Mouse (Mus musculus) midbrain, embryonic 13.5 days (tissue): Measurements from ENCODE around the gene Aldh16a1. TPM values are rescaled to one million over a fixed set of nuclear protein-coding genes. Genes with fewer than 3 reads are reported as not detected.
"Not testable (repeated sequence)": the region's sequence is repeated elsewhere in the genome, so short reads cannot be mapped to it uniquely, and the experiment has no call there.

ENCODE experiments used
- ATAC-seq: fragments of 200-750 bp; cut with Nextera tagmentation; 2 replicates; pipeline ENCODE4 v1.8.0; 2017; ENCODE audit warnings: mild to moderate bottlenecking, moderate TSS enrichment, moderate library complexity
- H3K27ac ChIP-seq: fragments of 300-500 bp; sonication (generic); 2 replicates; pipeline ENCODE4 v1.5.1; 2015; ENCODE audit warnings: inconsistent platforms, mild to moderate bottlenecking, moderate library complexity
- H3K27me3 ChIP-seq: fragments of 300-500 bp; sonication (generic); 2 replicates; pipeline ENCODE4 v1.6.1; 2015; ENCODE audit warnings: mild to moderate bottlenecking, inconsistent platforms
- H3K36me3 ChIP-seq: fragments of 300-500 bp; sonication (generic); 2 replicates; pipeline ENCODE4 v1.6.1; 2015; ENCODE audit warnings: mild to moderate bottlenecking, inconsistent platforms
- H3K4me1 ChIP-seq: fragments of 300-500 bp; sonication (generic); replicated peaks from 2 replicates; pipeline ENCODE4 v1.6.1; 2015; ENCODE audit warnings: inconsistent platforms
- H3K4me2 ChIP-seq: fragments of 300-500 bp; sonication (generic); replicated peaks from 2 replicates; pipeline ENCODE4 v1.6.1; 2015; ENCODE audit warnings: moderate library complexity, mild to moderate bottlenecking, inconsistent platforms
- H3K4me3 ChIP-seq: fragments of 300-500 bp; sonication (generic); replicated peaks from 2 replicates; pipeline ENCODE4 v1.5.1; 2015; ENCODE audit warnings: mild to moderate bottlenecking, inconsistent platforms
- H3K9ac ChIP-seq: fragments of 300-500 bp; sonication (generic); replicated peaks from 2 replicates; pipeline ENCODE4 v1.6.1; 2015; ENCODE audit warnings: mild to moderate bottlenecking, inconsistent platforms
- H3K9me3 ChIP-seq: fragments of 300-500 bp; sonication (generic); 2 replicates; pipeline ENCODE4 v1.6.1; 2016; ENCODE audit warnings: mild to moderate bottlenecking, inconsistent platforms
- WGBS: fragments of 180-500 bp; shearing (Covaris S2); methylation state at CpG from one replicate; pipeline ENCODE4 v1.1.7; 2015; 5-methylcytosine and 5-hydroxymethylcytosine counted together
- polyA plus RNA-seq: library from polyadenylated mRNA; unstranded; fragments of >200 nt; fragmentation: Nextera tagmentation; extraction: Ambion mirVana; gene quantifications from 2 replicates; pipeline ENCODE4 v1.2.1, GENCODE M21; 2015

The Aldh16a1 gene
- polyA plus RNA-seq, 1 experiment from 2014 or later: 27.2 TPM

- Histone ChIP-seq H3K4me1 (peaks cover 41% of the 10 kb centered on the region), H3K9me3 (no peaks in the 10 kb centered on the region), H3K27me3 (no peaks in the 10 kb centered on the region), H3K4me3 (no peak overlapping the region), H3K27ac (no peak overlapping the region), H3K4me2 (no peak overlapping the region), H3K36me3 (peaks cover 73% of the 10 kb centered on the region), H3K9ac (peak overlapping the region; percentile 49)
- WGBS: 82% methylated on average over 8 of the region's 8 CpGs
- no peak for ATAC-seq
These were observed 33.0 kb downstream of the Aldh16a1 start for GRCm38 (mm10) chr7:45121404-45121803.

DNA sequence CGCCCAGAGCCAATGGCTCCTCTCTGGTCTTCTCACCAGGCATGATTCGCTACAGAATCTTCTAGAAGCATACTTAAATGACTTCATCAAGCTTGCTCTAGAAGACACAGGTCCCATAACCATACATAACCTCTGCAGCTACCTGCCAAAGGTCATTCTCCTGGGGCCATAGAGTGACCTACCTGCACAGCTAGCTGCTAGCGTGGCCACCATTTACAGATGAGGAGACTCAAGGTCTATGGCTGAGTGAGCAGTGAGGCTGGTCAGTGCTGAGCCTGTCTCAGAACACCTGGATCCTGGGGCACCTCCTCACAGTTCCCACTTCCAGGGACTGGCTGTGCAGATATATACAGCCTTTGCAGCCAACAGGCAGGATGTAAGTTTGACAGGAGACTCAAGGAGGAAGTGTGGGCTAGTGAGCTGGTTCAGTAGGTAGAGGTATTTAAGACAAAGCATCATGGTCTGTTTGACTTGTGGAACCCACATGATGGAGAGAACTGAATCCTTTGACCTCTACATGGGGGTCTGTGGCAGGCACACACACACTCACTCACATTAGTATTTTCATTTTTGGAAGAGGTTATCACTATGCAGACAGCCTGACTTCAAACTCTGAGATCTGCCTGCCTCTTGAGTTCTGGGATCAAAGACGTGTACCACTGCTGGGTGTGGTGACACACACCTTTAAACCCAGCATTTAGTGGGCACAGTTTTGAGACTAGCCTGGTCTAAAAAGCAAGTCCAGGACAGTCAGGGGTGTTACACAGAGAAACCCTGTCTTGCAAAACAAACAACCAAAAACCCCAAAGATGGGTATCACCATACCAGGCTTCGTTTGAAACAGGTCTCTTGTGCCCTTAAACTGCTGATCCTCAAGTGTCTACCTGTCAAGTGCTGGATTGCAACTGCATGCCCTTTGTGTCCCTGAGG lies 34.3 kb downstream of the Aldh16a1 start:
- H3K4me2 ChIP-seq: no peak overlapping the region
- peaks cover 59% of the 10 kb centered on the region for H3K36me3 ChIP-seq
- no peaks in the 10 kb centered on the region for H3K9me3 ChIP-seq
- H3K27me3 ChIP-seq: no peaks in the 10 kb centered on the region
- peaks cover 28% of the 10 kb centered on the region for H3K4me1 ChIP-seq
- no peak overlapping the region; the same call in 1 of the 2 replicates for H3K4me3 ChIP-seq
- ATAC-seq: no peak
- 85% methylated on average over 5 of the region's 5 CpGs for WGBS
- H3K27ac ChIP-seq: no peak overlapping the region
- H3K9ac ChIP-seq: 0 out of 2 replicates have a peak overlapping the region, but pooled peaks have one; percentile 23

DNA sequence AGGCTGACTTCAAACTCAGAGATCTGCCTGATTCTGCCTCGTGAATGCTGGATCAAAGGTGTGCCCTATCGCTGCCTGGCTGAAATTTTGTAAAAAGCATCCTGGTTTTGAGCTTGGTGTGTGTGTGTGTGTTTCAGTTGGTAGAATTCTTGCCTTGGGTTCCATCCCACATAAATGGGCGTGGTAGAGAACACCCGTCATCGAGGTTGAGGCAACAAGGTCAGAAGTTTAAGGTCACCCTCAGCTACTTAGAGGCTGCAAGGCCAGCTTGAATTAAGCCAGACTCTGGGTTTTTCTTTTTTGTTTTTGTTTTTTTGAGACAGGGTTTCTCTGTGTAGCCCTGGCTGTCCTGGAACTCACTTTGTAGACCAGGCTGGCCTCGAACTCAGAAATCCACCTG lies 36.0 kb downstream of the Aldh16a1 start:
- H3K27me3 ChIP-seq: no peaks in the 10 kb centered on the region
- 95% methylated on average over 6 of the region's 6 CpGs for WGBS
- ATAC-seq: no peak

GRCm38 (mm10) chr7:45117566-45117965 lies 36.8 kb downstream of the Aldh16a1 start:
- peaks cover 50% of the 10 kb centered on the region for H3K36me3 ChIP-seq
- no peak overlapping the region for H3K27ac ChIP-seq

More for the DNA sequence above, 36.0 kb downstream of the Aldh16a1 start:
- H3K4me3 ChIP-seq: no peak overlapping the region
- no peaks in the 10 kb centered on the region for H3K9me3 ChIP-seq
- H3K9ac ChIP-seq: no peak overlapping the region
- H3K36me3 ChIP-seq: peaks cover 57% of the 10 kb centered on the region
- H3K27ac ChIP-seq: no peak overlapping the region
- peaks cover 21% of the 10 kb centered on the region for H3K4me1 ChIP-seq
- H3K4me2 ChIP-seq: no peak overlapping the region

GRCm38 (mm10) chr7:45113476-45113875 lies 40.9 kb downstream of the Aldh16a1 start:
- Histone ChIP-seq H3K27me3 (no peaks in the 10 kb centered on the region), H3K27ac (no peak overlapping the region), H3K9ac (no peak overlapping the region), H3K4me2 (no peak overlapping the region), H3K36me3 (peaks cover 12% of the 10 kb centered on the region), H3K9me3 (no peaks in the 10 kb centered on the region), H3K4me3 (no peak overlapping the region), H3K4me1 (no peaks in the 10 kb centered on the region)
- WGBS: 88% methylated on average over 2 of the region's 2 CpGs
- no peak for ATAC-seq

More at GRCm38 (mm10) chr7:45117566-45117965, 36.8 kb downstream of the Aldh16a1 start:
- ATAC-seq: no peak
- H3K9ac ChIP-seq: no peak overlapping the region
- H3K27me3 ChIP-seq: no peaks in the 10 kb centered on the region
- H3K9me3 ChIP-seq: no peaks in the 10 kb centered on the region
- H3K4me2 ChIP-seq: no peak overlapping the region
- H3K4me3 ChIP-seq: no peak overlapping the region
- H3K4me1 ChIP-seq: peaks cover 13% of the 10 kb centered on the region
- WGBS: 80% methylated on average over 8 of the region's 8 CpGs

DNA sequence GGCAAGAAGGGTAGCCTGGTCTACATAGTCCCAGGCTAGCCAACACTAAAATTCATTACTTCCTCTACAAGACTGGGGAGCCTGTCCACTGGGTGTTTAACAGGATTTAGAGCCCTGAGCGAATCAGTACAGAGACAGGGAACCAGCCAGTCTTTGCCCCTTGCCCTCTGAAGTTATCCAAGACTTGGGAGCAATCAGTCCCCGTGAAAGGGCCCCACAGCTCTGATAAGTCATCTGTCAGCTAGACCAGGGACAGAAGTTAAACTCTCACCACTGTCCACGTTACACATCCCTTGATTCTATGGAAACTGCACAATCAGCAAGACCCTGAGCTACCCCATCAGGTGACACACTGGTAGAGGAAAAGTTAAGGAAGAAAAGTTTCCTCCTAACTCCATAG lies 41.9 kb downstream of the Aldh16a1 start:
- no peak overlapping the region for H3K27ac ChIP-seq
- WGBS: 73% methylated on average over 3 of the region's 3 CpGs
- H3K4me3 ChIP-seq: no peak overlapping the region
- H3K4me1 ChIP-seq: no peaks in the 10 kb centered on the region
- no peaks in the 10 kb centered on the region for H3K9me3 ChIP-seq
- H3K4me2 ChIP-seq: no peak overlapping the region
- no peaks in the 10 kb centered on the region for H3K27me3 ChIP-seq
- no peak overlapping the region for H3K9ac ChIP-seq
- ATAC-seq: no peak
- H3K36me3 ChIP-seq: peaks cover 4% of the 10 kb centered on the region

- Histone ChIP-seq H3K9me3 (no peaks in the 10 kb centered on the region), H3K4me2 (no peak overlapping the region), H3K4me1 (no peaks in the 10 kb centered on the region), H3K9ac (no peak overlapping the region), H3K27me3 (no peaks in the 10 kb centered on the region), H3K36me3 (no peaks in the 10 kb centered on the region), H3K4me3 (no peak overlapping the region), H3K27ac (no peak overlapping the region)
- 74% methylated on average over 2 of the region's 2 CpGs for WGBS
- no peak for ATAC-seq
These were observed 42.4 kb downstream of the Aldh16a1 start for GRCm38 (mm10) chr7:45111940-45112339.

- not testable (repeated sequence) for H3K36me3 ChIP-seq, ATAC-seq, H3K27me3 ChIP-seq, H3K9ac ChIP-seq, H3K4me2 ChIP-seq, H3K4me1 ChIP-seq, H3K27ac ChIP-seq, H3K9me3 ChIP-seq, H3K4me3 ChIP-seq
- WGBS: 94% methylated on average over 4 of the region's 4 CpGs
These were observed 44.3 kb downstream of the Aldh16a1 start for GRCm38 (mm10) chr7:45110089-45110488.

DNA sequence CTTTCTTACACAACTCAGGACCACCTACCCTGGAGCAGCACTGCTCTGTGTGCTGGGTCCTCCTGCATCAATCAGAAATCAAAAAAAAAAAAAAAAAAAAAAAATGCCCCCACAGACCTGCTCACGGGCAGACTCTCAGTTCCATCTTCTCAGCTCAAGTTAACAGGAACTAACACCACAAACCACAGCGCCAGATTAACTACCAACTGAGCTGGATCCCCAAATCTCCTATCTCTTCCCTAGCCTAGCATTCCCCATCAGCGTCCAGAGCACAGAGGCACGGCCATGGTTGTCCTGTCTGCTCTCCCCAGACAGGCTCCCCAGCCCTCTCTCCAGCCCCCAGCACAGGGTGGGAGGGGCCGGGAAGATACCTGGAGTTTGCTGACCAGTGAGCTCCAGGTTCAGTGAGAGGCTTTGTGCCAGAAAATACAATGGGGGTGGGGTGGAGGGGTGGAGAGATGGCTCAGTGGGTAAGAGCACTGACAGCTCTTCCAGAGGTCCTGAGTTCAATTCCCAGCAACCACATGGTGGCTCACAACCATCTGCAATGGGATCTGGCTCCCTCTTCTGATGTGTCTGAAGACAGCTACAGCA lies 47.2 kb downstream of the Aldh16a1 start:
- no peak overlapping the region for H3K9ac ChIP-seq
- no peaks in the 10 kb centered on the region for H3K36me3 ChIP-seq
- no peaks in the 10 kb centered on the region for H3K9me3 ChIP-seq
- H3K4me3 ChIP-seq: no peak overlapping the region
- no peak overlapping the region for H3K27ac ChIP-seq
- ATAC-seq: no peak
- 47% methylated on average over 5 of the region's 5 CpGs for WGBS
- H3K4me2 ChIP-seq: no peak overlapping the region
- H3K4me1 ChIP-seq: 0 out of 2 replicates have a peak, but pooled peaks cover 4% of the 10 kb centered on the region
- no peaks in the 10 kb centered on the region for H3K27me3 ChIP-seq

GRCm38 (mm10) chr7:45106441-45106840 lies 47.9 kb downstream of the Aldh16a1 start:
- Histone ChIP-seq H3K9ac (no peak overlapping the region), H3K27ac (no peak overlapping the region), H3K9me3 (no peaks in the 10 kb centered on the region), H3K4me2 (no peak overlapping the region), H3K4me1 (0 out of 2 replicates have a peak, but pooled peaks cover 4% of the 10 kb centered on the region), H3K4me3 (no peak overlapping the region), H3K27me3 (no peaks in the 10 kb centered on the region), H3K36me3 (no peaks in the 10 kb centered on the region)
- ATAC-seq: no peak
- WGBS: 19% methylated on average over 6 of the region's 6 CpGs

DNA sequence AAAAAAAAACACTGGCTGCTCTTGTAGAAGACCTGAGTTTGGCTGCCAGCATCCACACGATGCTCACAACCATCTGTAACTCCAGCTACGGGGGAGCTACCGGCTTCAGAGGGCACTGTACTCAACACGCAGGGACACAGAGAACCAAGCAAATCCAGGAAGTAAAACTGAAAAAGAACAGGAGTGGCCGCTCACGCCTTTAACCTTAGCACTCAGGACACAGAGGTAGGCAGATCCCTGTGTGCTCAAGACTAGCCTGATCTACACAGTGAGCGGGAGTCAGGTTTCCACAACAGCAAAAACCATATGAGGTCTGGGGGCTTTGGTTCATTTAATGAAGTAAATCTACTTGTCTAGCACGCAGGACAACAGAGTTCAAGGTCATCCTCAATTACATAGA lies 48.9 kb downstream of the Aldh16a1 start:
- Histone ChIP-seq H3K27ac (no peak overlapping the region), H3K9ac (no peak overlapping the region), H3K4me3 (no peak overlapping the region), H3K36me3 (no peaks in the 10 kb centered on the region), H3K27me3 (no peaks in the 10 kb centered on the region), H3K9me3 (no peaks in the 10 kb centered on the region), H3K4me1 (0 out of 2 replicates have a peak, but pooled peaks cover 4% of the 10 kb centered on the region), H3K4me2 (no peak overlapping the region)
- ATAC-seq: no peak
- 80% methylated on average over 8 of the region's 8 CpGs for WGBS

- Histone ChIP-seq H3K9ac (no peak overlapping the region), H3K27me3 (no peaks in the 10 kb centered on the region), H3K4me3 (no peak overlapping the region), H3K36me3 (no peaks in the 10 kb centered on the region), H3K9me3 (no peaks in the 10 kb centered on the region), H3K4me2 (no peak overlapping the region), H3K27ac (no peak overlapping the region), H3K4me1 (0 out of 2 replicates have a peak, but pooled peaks cover 4% of the 10 kb centered on the region)
- 84% methylated on average over 5 of the region's 5 CpGs for WGBS
- no peak for ATAC-seq
These were observed 49.4 kb downstream of the Aldh16a1 start for GRCm38 (mm10) chr7:45104941-45105340.
